ENCODE assay signal across 8 mouse cellular contexts in genomic region chr13:6647067-6647991, GRCm38 (mm10). TPM values are rescaled to one million over a fixed set of nuclear protein-coding genes. Genes with fewer than 3 reads are reported as not detected.
DNase-seq lines count a peak whose midpoint lies in the region; ATAC-seq and TF ChIP-seq lines count a peak whose summit lies in the region.

No protein-coding gene starts in this region.

- DNase-seq in 3134 (ENCODE audit: extremely low read depth, insufficient read length, low spot score) (peak; percentile 86), Patski (ENCODE audit: low read depth, low spot score) (no peak)
- DNase-seq in cerebellum, postnatal 25 days = peak; percentile 84 to 91
- peak; percentile 75 to 79 for DNase-seq in heart, adult 2 months
- DNase-seq in kidney, adult 2 months = peak; percentile 70
- peak; percentile 32 to 57 for DNase-seq in spleen, postnatal 14 days (ENCODE audit: low spot score in 2 of 2)

- H3K36me3 ChIP-seq in heart, adult 2 months (ENCODE audit: control insufficient read depth, insufficient read depth, low read length) = no peaks in the 10 kb centered on the region
- H3K36me3 ChIP-seq in kidney, adult 2 months (ENCODE audit: control insufficient read depth, insufficient read depth, low read length) = no peaks in the 10 kb centered on the region
- H3K36me3 ChIP-seq in limb, embryonic 15.5 days = no peaks in the 10 kb centered on the region
- H3K36me3 ChIP-seq in midbrain, embryonic 15.5 days (replicated peaks) = no peaks in the 10 kb centered on the region

- no peaks in the 10 kb centered on the region for H3K9me3 ChIP-seq in limb, embryonic 15.5 days
- no peaks in the 10 kb centered on the region for H3K9me3 ChIP-seq in midbrain, embryonic 15.5 days

- peak overlapping the region; percentile 68 for H3K4me3 ChIP-seq in heart, adult 2 months
- peak overlapping the region; percentile 76 for H3K4me3 ChIP-seq in kidney, adult 2 months (ENCODE audit: insufficient read depth, low read depth, low read length)
- peak overlapping the region; percentile 54 for H3K4me3 ChIP-seq in limb, embryonic 15.5 days
- peak overlapping the region; percentile 68 for H3K4me3 ChIP-seq in midbrain, embryonic 15.5 days

- peak; percentile 54 for ATAC-seq in Patski
- no peak for ATAC-seq in limb, embryonic 15.5 days (ENCODE audit: insufficient number of reproducible peaks, low FRiP score, low TSS enrichment, low read depth)
- peak; percentile 65 for ATAC-seq in midbrain, embryonic 15.5 days (replicated peaks)

- WGBS in heart, adult 2 months = under 1% methylated on average over 39 of the region's 39 CpGs
- 1% methylated on average over 39 of the region's 39 CpGs for WGBS in kidney, adult 2 months
- under 1% methylated on average over 39 of the region's 39 CpGs for WGBS in limb, embryonic 15.5 days
- WGBS in midbrain, embryonic 15.5 days = under 1% methylated on average over 39 of the region's 39 CpGs

- H3K27me3 ChIP-seq in Patski = no peaks in the 10 kb centered on the region
- no peaks in the 10 kb centered on the region for H3K27me3 ChIP-seq in heart, adult 2 months (ENCODE audit: control insufficient read depth, insufficient read depth, low read length)
- no peaks in the 10 kb centered on the region for H3K27me3 ChIP-seq in kidney, adult 2 months (replicated peaks; ENCODE audit: control insufficient read depth, insufficient read depth, low read length)
- H3K27me3 ChIP-seq in limb, embryonic 15.5 days = peaks cover 6% of the 10 kb centered on the region; the same call in 1 of the 2 replicates
- no peaks in the 10 kb centered on the region for H3K27me3 ChIP-seq in midbrain, embryonic 15.5 days (replicated peaks)

- H3K4me2 ChIP-seq in limb, embryonic 15.5 days = peak overlapping the region; percentile 99
- peak overlapping the region; percentile 80 for H3K4me2 ChIP-seq in midbrain, embryonic 15.5 days

- TF ChIP-seq EP300 in heart, adult 2 months (IDR thresholded peaks at IDR 0.05; ENCODE audit: insufficient read depth, low read depth, low read length) = no peak

- H3K4me1 ChIP-seq in heart, adult 2 months (ENCODE audit: control insufficient read depth, insufficient read depth, low read length) = no peaks in the 10 kb centered on the region; the same call in 1 of the 2 replicates
- H3K4me1 ChIP-seq in kidney, adult 2 months (ENCODE audit: control insufficient read depth, insufficient read depth, low read length) = no peaks in the 10 kb centered on the region
- H3K4me1 ChIP-seq in limb, embryonic 15.5 days = peaks cover 22% of the 10 kb centered on the region
- H3K4me1 ChIP-seq in midbrain, embryonic 15.5 days = peaks cover 16% of the 10 kb centered on the region

- H3K9ac ChIP-seq in heart, adult 2 months (ENCODE audit: low read depth, low read length) = peak overlapping the region; percentile 56
- peak overlapping the region; percentile 23 for H3K9ac ChIP-seq in limb, embryonic 15.5 days
- H3K9ac ChIP-seq in midbrain, embryonic 15.5 days = peak overlapping the region; percentile 66

- CTCF ChIA-PET in Patski (lab: Charles Lee) = interaction anchor here (1.4 to 2.9 kb wide), 5 partner anchors 9 to 34 kb away, joined by 4 to 7 read pairs (median 5); no protein-coding TSS in a partner anchor

- peak overlapping the region; percentile 75 for H3K27ac ChIP-seq in heart, adult 2 months
- H3K27ac ChIP-seq in kidney, adult 2 months (ENCODE audit: insufficient read depth, low read depth, low read length) = peak overlapping the region; percentile 71
- H3K27ac ChIP-seq in limb, embryonic 15.5 days = peak overlapping the region; percentile 33; the same call in 1 of the 2 replicates
- H3K27ac ChIP-seq in midbrain, embryonic 15.5 days = peak overlapping the region; percentile 81

- in situ Hi-C loops in Patski (cut with MboI; ENCODE audit: low pct_unique_long_range_greater_than_20kb) = no loop called here

- POLR2A ChIA-PET in Patski (lab: Charles Lee) = interaction anchor here (1.0 to 1.3 kb wide), 3 partner anchors 11 to 69 kb away, joined by 3 to 5 read pairs (median 3); no protein-coding TSS in a partner anchor

- H3K79me2 ChIP-seq in heart, adult 2 months (replicated peaks; ENCODE audit: control insufficient read depth, insufficient read depth, low read length) = no peaks in the 10 kb centered on the region; the same call in 1 of the 2 replicates

- TF ChIP-seq POLR2A in heart, adult 2 months (IDR thresholded peaks at IDR 0.05; ENCODE audit: insufficient read depth, low read depth, low read length) = no peak
- no peak for TF ChIP-seq POLR2A in kidney, adult 2 months (IDR thresholded peaks at IDR 0.05; ENCODE audit: low read depth, low read length)

- intact Hi-C loops in heart, adult 2 months (cut with DNase I) = no loop called here

- TF ChIP-seq CTCF in Patski (IDR thresholded peaks at IDR 0.05) = no peak
- no peak for TF ChIP-seq CTCF in heart, adult 2 months (IDR thresholded peaks at IDR 0.05)
- no peak for TF ChIP-seq CTCF in kidney, adult 2 months (conservative IDR thresholded peaks at IDR 0.05; ENCODE audit: insufficient read depth, insufficient read length, low read depth, low read length)

RNA-seq across cellular contexts. Expression of gene Pfkp, which starts 1.2 kb away (rescaled TPM):
- polyA plus RNA-seq in Patski (2021) = 220 TPM
- total RNA-seq in heart, adult 2 months (2021) = 10 to 100 TPM; 47.2 to 48.1 TPM
- 66.6 and 67.4 TPM in 2 replicates for polyA plus RNA-seq in heart, adult 2 months (2012; rRNA removed)
- 69.4 and 74.6 TPM in 2 replicates for polyA plus RNA-seq in kidney, adult 2 months (2012; rRNA removed)
- polyA plus RNA-seq in limb, embryonic 15.5 days (2015; fragmentation: Nextera tagmentation; extraction: Ambion mirVana) = 26.7 and 35.5 TPM in 2 replicates
- polyA plus RNA-seq in midbrain, embryonic 15.5 days (2015; fragmentation: Nextera tagmentation; extraction: Ambion mirVana) = 374 and 418 TPM in 2 replicates
